Mouse (Mus musculus): ENCODE measurements around the gene Prrt2.

Gene Prrt2

DNA sequence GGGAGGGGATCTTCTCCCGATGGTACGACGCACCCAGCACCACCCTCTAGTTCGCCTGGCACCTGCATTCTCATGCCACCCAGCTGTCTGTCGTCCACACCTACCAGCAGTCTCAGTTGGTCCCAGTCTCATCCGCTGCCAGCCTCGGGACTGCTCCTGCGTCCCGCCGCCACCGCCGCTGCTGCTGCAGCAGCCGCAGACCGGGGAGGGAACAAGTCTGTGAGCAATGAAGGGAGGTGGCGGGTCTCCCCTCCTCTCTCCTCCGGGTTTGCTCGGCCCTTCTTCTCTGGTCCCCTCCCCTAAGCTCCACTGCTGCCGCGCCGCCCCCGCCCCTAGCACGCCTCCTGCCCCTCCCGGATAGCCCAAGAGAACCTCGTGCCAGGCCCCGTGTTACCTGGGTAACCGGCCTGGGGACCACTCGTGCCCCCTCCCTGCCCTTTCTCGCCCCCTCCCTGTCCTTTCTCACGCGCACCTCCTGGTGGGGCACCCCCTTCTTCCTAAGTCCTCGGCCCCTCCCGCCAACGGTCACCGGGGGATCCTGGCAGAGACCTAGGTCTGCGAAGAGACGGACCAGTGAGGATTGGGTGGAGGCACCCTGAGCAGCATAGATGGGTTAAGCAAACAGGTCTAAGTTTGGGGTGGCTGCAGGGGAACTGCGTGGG is at the start of gene Prrt2, which contains the start of gene Gm42742:
TSS of gene Prrt2 (minus strand) at position 311 of the 662 bp plus-strand sequence.
TSS of gene Gm42742 (minus strand) at position 197 of the 662 bp plus-strand sequence.
- DNase-seq (ENCODE audit: low spot score), result peak; percentile 54

DNA sequence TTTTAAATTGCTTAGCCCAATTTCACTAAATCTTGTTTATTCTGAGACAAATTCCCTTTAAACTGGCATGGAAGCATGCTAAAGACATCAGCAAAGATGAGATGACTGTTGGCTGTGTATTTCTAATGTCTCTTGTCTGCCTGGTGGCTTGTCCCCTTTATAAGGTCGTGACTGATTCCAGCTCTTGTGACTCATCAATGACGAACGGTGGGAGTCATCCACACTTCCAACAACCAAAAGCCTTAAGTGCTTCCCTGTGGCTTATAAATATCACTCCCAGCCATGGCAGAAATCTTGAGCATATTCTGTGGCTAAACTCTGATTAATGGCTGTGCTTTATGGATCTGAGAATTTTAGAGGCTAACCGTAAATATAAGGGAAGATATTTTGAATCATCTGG is 45.3 kb upstream of the Prrt2 start:
- DNase-seq (ENCODE audit: low spot score), result no peak

DNA sequence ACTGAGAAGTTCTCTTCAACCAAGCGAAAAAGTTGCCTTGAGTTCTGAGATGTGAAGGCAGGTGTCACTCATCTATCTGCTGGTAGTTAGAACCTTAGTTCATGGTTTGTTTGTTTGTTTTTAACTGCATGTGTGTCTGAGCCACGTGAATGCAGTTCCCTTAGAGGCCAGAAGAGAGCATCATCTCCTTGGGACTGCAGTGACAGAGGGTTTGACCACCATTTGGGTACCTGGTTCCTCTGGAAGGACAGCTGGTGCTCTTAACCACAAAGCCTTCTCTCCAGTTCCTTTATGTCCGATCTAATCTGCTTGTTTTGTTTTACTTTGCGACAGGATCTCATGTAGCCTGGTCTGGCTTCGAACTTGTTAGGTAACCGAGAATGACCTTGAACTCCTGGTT is 44.5 kb upstream of the Prrt2 start:
- no peak for DNase-seq (ENCODE audit: low spot score)

DNA sequence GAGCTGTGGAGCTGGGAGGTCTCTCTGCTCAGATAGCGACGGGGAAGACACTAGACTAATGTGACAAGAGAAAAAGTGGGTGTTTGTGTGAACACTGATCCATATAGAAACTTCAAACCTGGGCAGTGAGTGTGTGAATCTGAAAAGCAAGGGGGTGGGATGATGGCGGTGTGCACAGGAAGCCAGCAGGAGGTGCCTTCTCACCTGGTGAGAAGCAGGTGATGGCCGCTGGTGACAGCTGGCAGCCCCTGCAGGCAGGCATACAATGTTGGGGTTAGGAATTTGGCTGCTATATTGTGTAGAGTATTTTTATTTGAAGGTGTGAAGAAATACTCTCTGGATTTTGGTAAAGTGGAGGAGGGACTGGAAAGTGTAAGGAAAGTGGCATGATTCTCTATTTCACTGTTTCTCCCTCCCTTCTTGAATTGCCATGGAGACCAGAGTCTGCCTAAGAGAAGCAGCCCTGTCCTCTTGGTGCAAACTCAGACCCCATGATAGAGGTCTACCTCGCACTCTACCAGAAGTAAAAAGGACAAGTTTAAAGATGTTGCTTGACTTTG is 34.1 kb upstream of the Prrt2 start:
- DNase-seq (ENCODE audit: low spot score), result no peak

DNA sequence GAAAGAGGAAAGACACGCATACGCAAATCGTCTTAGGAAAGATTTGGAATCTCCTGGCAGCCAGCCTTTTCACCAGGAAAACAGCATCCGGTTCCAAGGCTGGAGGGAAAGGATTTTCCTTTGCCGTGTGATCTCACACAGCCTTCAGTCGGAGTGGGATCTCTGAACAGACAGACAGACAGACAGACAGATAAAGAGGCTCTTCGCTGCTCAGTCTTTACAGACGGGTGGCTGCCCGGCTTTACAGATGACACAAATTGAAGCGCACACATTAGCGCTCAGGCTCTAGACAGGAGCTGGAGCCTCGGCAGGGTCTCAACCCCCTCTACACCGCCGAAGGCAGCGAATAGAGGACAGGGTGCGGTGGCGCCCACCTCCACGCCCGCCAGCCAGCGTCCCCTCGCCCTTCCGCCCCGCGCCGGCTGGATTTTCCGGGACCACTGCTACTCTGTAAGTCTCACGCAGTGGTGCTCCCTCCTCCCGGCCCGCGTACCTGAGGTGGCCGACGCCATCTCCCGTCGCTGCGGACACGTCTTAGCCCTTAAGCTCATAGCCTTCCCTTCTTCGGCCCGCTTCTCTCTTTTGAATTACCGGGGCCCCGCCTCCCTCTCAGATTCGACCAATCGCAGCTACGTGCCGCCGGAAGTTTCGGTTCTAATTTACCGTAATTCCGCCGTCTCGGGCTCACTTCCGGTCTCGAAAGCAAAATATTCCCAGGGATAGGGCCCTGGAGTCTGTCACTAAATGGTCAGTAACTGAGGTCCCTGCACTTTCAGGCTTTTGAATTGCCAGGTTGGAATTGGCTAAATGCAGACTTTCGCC is 21.1 kb upstream of the Prrt2 start, which contains the start of gene Kif22:
TSS of gene Kif22 (minus strand) at position 621 of the 822 bp plus-strand sequence.
- peak; percentile 94 for DNase-seq (ENCODE audit: low spot score)

DNA sequence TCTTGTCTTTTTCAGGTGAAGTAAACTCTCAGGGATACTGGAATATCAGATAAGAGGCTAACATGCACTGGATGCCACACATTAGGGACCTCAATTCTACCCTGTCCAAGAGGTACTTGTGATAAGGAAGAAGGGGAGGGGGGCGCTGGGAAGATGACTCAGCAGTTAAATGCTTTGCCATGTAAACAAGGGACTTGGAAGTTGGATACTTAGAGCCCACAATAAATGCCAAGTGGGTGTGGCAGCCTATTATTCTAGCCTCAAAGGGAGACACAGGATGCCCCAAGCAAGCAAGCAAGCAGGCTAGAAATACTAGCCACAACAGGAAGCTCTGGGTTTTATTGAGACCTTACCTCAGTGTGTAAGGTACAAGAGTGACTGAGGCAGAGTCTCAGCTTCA is 10.2 kb upstream of the Prrt2 start:
- no peak for DNase-seq (ENCODE audit: low spot score)

DNA sequence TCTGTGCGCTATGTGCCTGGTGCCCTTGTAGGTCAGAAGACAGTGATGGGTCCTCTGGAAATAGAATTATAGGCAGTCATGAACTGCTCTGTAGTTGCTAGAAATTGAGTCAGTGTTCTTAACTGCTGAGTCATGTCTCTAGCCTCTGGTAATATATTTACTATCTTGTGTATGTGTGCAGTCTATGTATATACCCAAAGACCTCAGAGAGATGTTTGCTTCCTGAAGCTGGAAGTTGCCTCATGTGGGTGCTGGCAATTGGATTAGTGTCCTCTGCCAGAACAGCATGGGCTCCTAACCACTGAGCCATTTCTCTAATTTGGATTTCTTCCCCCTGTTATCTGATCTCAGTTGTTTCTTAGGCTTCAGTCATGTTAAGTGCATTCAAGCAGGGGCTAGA is 9.2 kb upstream of the Prrt2 start:
- no peak for DNase-seq (ENCODE audit: low spot score)

DNA sequence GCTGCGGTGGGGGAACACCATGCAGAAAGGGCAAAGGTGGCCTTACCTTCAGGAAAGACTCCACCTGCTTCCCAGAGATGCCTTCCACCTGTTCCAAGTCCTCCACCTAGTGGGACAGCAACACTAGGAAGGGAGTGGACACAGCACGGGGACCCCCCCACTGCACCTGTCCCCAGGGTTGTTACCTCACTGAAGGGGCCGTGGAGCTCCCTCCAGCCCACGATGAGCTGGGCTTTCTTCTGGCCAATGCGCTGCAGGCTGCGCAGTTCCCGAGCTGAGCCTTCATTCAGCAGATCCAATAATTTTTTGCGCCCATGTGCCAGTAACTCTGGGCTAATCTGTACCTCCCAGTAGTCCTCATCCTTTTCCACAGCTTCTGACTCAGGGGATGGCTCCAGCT is 6.9 kb upstream of the Prrt2 start:
- no peak for DNase-seq (ENCODE audit: low spot score)

DNA sequence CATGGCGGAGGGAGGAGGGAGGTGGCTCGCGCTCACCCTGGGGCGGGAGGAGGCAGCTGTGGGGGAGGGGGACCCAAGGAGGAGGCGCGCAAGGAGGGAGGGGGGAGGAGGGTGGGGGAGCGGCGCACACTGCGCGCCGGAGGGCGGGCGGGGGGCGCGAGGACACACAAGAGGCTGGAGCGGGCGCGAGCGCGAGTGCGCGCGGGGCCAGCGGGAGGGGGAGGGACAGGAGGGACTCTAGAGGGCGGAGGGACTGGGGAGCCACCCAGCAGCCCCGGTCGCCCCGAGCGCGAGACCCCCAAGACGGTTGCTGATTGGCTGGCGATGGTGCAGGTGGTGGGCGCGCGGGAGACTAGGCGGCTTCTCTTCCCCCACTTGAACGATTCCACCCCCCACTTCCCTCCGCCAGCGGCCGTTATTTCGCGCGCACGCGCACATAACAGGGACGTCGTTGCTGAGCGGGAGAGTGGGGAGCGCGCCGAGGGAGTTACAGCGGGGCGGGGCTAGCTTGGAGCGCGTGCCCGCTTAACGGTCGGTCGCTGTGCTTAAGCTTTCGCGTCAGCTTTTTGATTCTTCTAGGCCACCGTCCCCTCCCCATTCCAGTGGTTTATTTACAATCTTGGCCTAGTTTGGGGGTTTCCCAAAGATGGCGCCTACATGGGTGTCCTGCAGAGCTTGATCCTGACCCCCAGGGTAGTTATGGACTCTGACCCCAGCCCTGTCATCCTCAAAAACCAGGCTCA is 6.1 kb upstream of the Prrt2 start, which contains the start of gene Maz:
TSS of gene Maz (minus strand) at position 54 of the 743 bp plus-strand sequence.
- DNase-seq (ENCODE audit: low spot score), result peak; percentile 100

DNA sequence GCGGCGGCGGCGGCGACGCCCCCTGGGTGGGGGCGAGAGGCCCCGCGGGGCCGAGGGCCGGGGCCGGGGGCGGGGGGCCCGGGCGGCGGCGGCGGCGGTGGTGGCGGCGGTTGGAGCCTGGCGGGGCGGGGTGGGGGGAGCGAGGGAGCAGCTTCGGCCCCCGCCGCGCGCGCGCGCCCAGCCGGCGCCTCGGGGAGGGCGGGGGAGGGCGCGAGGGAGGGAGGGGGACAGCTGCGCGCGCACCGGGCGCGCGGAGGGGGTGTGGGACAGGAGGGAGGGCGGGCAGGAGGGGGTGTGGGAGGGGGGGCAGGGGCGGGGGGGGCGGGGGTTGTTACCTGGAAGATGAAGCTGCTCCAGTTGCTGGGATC is 5.6 kb upstream of the Prrt2 start:
- DNase-seq (ENCODE audit: low spot score), result peak; percentile 82

DNA sequence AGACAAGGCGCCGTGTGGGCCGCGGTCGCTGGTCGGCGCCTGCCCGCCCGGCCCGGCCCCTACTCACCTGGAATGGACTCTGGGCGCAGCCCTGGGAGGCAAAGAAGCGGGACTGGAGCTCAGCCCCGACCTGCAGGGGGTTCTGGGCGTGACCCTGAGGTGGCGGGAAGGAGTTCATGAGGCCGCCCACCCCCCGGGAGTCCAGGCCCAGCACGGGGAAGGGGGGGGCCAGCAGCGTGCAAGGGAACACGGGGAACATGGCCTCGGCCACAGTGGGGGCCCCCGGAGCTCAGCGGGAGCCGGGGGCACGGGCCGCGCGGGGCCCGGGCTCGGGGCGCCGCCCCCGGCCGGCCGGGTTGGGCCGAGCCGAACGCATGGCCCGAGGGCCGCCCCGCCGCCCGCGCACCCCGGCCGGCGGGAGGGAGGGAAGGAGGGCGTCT is 5.2 kb upstream of the Prrt2 start:
- DNase-seq (ENCODE audit: low spot score), result peak; percentile 73

DNA sequence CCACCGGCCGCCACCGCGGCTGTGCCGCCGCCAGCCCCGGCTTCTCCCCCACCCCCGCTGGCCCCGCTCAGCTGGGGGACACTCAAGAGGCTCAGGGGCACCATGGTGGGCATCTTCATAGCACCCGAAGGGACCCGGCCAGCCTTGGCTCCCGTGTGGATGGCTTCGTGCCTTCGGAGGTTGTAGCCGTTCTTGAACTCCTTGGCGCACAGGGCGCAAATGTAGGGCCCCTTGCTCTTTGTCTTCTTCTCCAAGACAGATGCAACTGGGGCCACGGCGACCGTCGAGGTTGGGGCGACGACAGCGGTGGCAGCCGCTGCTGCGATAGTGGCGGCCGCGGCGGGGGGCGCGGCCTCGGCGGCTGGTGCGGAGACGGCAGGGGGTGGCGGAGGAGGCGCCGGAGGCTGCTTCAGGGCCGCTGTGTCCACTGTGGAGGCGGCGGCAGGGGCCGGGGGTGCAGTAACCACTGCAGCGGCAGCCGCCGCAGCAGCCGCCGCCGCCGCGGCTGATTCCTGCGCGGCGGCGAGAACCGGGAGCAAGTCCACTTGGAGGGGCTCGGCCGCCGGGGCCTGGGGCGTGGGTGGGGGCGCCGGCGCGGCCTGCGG is 4.6 kb upstream of the Prrt2 start:
- DNase-seq (ENCODE audit: low spot score), result peak; percentile 50

DNA sequence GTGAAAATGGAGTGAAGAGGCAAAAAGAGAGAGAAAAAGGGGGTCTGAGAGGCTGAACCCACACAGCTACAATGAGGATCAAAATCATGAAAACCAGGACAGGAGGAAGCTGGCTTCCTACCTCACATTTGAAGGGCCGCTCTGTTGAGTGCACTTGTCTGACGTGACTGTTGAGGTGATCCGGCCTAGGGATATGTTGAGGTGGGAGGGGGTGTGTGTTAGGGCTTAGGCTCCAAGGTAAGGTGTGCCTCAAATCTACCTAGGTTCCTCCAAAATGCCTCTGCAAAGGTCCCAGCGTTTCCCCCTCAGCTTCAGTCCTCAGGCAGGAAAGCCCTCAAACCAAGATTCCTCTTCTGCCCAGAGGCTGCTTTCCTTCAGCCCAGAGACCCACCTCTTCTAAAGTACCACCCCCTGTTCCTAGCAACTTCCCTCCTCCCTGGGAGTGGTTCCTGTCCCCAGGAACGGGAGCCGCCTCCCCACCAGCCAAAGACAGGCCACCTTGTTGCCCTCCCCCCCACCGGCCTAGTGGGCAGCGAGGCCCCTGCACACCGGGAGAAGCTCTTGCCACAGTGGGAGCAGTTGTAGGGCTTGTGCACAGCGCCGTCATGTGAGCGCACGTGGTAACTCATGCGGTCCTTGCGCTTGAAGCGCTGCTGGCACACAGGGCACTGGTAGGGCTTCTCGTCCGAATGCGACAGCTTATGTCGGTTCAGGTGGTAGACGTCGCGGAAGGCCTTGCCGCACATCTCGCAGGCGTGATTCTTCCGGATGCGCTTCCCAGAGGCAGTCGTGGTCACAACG is 3.9 kb upstream of the Prrt2 start:
- DNase-seq (ENCODE audit: low spot score), result peak; percentile 77

DNA sequence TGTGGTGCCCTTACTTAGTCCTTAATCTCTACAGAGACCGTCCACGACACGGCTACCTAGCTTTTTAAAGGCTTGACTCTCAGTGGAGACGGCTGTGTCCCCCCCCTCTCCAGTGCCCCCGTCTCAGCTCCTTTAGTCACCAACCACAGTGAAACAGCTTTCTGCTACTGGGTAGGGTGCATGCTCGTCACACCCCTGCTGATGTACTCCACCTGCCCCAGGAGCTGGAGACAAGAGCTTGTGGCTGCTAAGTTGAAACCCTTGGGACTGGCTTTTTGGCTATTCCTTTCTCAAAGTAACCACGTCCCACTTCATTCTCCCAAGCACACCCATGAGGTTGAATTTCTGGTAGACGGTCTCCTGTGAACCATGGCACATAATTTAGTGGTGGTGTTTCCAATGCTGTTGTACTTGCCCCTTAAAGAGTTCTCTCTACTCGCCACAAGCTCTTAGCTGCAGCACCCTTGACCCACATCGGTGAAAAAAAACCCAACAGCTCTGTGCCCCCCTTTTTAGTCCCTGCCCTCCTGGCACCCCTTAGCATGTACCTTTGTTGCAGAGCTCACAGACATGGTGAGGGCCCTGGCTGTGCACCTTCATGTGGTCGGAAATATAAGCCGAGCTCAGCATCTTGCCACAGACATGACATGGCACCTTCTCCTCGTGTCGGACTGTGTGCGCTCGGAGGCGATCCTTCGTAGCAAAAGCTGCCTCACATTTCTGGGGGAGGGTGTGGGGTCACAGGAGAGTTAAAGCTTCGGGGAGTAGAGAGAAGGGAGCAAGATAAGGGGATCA is 3.1 kb upstream of the Prrt2 start:
- no peak for DNase-seq (ENCODE audit: low spot score)

DNA sequence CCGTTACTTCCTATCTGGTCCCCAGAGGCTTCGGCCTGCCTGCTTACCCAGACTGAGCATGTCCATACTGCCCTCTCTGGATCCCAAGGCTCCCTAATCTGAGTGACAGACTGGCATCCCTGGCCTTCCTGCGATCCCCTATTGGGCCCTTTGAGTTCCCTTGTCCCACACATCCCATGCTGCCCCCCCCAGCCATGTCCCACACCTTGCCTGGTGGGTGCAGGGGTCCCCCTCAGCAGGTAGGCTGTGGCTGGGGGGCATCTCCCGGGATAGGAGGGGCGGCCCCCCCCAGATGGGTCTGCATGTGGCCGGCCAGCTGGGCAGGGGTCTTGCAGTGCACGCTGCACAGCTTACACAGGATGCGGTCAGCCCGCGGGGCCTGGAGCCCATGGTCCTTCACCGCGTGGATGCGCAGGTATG is 2.3 kb upstream of the Prrt2 start:
- DNase-seq (ENCODE audit: low spot score), result no peak

DNA sequence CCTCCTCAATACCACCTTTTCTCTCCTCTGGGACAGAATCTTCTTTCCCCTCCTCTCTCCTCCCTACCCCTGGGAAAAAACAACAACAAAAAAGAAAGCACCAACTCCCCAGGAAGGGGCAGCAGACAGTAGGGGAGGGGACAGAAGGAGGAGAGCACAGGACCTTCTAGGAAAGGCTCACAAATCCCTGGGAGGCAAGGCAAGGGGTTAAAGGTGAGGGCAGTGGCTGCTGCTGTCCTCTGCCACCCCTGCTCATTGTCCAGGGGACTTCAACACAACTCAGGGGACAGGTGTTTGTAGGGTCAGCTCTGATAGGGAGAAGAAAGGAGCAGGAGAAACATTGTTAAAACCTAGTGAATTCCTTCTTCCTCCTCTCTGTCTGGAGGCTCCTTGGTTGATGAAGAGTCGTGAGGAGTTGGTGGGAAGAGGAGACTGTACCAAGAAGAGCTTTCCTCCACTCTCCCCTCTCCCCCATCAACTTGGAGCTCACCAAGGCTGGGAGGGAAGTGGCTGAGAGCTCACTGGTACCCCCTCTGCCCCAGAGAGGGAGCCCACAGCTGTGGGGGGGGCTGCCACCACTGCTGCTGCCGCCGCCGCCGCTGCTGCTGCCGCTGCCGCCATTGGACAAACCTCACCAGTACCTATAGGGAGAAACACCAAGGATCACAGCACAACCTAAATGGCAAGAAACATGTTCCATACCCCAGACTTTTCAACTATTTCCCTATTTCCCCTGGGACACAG is 1.7 kb upstream of the Prrt2 start:
- DNase-seq (ENCODE audit: low spot score), result no peak

DNA sequence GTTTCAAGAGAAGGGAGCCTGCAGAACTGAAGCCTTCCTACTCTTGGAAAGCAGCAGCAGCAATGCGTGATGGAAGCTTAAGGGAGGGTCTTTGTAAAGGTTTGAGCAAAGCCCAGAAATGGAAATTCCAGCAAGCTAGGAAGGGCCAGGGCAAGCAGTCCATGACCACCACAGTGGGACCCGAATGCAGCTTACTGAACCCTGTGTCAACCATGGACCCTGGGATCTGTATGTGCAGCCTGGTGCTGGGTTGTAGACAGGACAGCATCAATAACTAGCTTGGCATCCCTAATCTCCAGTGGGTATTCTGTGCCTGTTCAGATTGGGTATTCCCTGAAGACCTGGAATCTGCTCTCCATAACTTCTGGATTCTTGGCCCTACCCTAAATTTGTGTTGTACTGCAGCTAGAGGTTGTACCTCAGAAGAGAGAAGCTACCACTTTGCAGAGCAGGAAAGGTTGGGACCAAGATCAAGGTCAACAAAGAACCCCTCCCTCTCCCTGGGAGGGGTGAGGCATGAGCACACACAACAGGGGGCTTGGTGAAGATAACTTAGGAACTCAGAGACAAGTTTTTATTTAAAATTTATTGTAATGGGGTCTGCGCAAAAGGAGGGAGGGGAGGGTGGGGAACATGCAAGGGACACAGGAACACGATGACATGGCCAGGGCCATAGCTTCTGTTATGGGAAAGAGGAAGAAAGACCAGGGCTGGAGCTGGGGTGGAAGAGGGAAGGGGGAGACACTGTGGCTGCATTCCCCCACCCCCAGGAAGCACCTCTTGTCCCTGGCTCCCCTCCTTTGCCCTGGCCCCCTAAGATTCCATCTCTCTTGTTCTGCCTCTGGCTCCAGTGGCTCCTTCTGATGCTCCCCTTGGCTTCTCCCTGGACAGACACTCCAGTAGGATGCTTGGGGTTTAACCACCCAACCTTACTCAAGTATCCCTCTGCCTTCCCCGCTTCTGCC is 834 bp upstream of the Prrt2 start:
- peak; percentile 49 for DNase-seq (ENCODE audit: low spot score)

DNA sequence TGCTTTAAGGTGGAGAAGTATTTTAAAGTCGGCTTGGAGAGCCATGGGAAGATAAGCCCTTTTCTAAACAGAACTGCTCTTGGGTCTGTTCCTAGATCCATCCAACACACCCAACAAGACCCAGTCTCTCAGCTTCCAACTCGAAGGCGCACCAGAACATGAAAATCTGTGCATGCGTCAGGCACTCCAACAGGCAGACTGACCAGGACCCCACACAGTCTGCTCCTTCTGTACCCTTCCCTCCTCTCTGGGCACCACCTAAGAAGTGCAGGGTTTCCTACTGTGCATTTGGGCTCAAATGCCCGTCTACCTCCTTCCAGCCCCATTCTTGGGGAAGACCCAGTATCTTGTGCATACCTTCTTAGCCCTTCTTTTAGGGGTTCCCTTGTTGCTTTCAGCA is 520 bp downstream of the Prrt2 start:
- no peak for DNase-seq (ENCODE audit: low spot score)
